Mouse (Mus musculus): ENCODE measurements around the gene Vav3. TPM values are rescaled to one million over a fixed set of nuclear protein-coding genes. Genes with fewer than 3 reads are reported as not detected.
A peak's percentile ranks its signal among the peaks of the same experiment; 100 is the strongest.

Vav3 gene
- polyA plus RNA-seq, 1 experiment from 2014 or later = 8.7 TPM

DNA sequence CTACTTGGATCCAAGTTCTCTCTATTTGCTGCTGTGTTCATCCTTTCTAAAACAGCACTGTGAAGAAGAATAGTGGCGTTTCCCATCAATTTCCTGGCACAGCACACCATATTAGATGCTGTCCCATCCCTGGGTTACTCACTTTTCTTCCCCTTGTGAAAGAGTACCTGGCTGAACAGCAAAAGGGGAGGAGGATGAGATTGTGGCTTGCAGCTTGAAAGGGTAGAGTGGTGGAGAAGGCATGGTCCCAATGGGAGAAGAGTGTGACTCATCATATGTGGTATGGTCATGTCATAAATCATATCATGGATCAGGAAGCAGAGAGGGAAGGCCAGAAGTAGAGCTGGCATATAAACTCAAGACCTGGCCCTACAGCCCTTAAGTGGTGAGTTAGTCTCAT, 386.3 kb downstream of the Vav3 start:
- WGBS = 86% methylated on average over 1 of the region's 1 CpGs
- Histone ChIP-seq H3K4me1 (no peaks in the 10 kb centered on the region), H3K4me2 (replicated peaks) (no peak overlapping the region), H3K27ac (no peak overlapping the region), H3K27me3 (no peaks in the 10 kb centered on the region), H3K4me3 (no peak overlapping the region), H3K9ac (no peak overlapping the region), H3K36me3 (no peaks in the 10 kb centered on the region), H3K9me3 (no peaks in the 10 kb centered on the region)
- ATAC-seq (ENCODE audit: insufficient number of reproducible peaks, insufficient read depth, low FRiP score, low TSS enrichment) = no peak

- Histone ChIP-seq H3K4me3 (no peak overlapping the region), H3K36me3 (no peaks in the 10 kb centered on the region), H3K27ac (no peak overlapping the region), H3K4me1 (0 out of 2 replicates have a peak, but pooled peaks cover 9% of the 10 kb centered on the region), H3K9me3 (no peaks in the 10 kb centered on the region), H3K27me3 (no peaks in the 10 kb centered on the region), H3K4me2 (replicated peaks) (no peak overlapping the region), H3K9ac (no peak overlapping the region)
- 75% methylated on average over 5 of the region's 5 CpGs for WGBS
- ATAC-seq (ENCODE audit: insufficient number of reproducible peaks, insufficient read depth, low FRiP score, low TSS enrichment) = no peak
Measured at GRCm38 (mm10) chr3:109731592-109732230, 391.3 kb downstream of the Vav3 start.

GRCm38 (mm10) chr3:109732327-109733182, 392.1 kb downstream of the Vav3 start:
- H3K36me3 ChIP-seq = no peaks in the 10 kb centered on the region
- no peaks in the 10 kb centered on the region for H3K9me3 ChIP-seq
- no peak overlapping the region for H3K4me2 ChIP-seq (replicated peaks)
- WGBS = 48% methylated on average over 10 of the region's 10 CpGs
- ATAC-seq (ENCODE audit: insufficient number of reproducible peaks, insufficient read depth, low FRiP score, low TSS enrichment) = peak; percentile 86
- H3K4me1 ChIP-seq = 0 out of 2 replicates have a peak, but pooled peaks cover 9% of the 10 kb centered on the region
- no peaks in the 10 kb centered on the region for H3K27me3 ChIP-seq
- no peak overlapping the region for H3K9ac ChIP-seq
- H3K27ac ChIP-seq = no peak overlapping the region
- no peak overlapping the region for H3K4me3 ChIP-seq

Other genes with a start within 250 kb of the Vav3 start
- gene Slc25a24, start 217.5 kb upstream of the Vav3 start, polyA plus RNA-seq (2016; fragmentation: Nextera tagmentation; extraction: Ambion mirVana) = 49.0 and 52.5 TPM in 2 replicates

Data from embryonic facial prominence, embryonic 12.5 days (tissue).